Mouse (Mus musculus): ENCODE data around the gene Rpl27. TPM values are rescaled to one million over a fixed set of nuclear protein-coding genes. Genes with fewer than 3 reads are reported as not detected.
"Not testable (repeated sequence)": the region's sequence is repeated elsewhere in the genome, so short reads cannot be mapped to it uniquely, and the experiment has no call there.

Gene Rpl27
- polyA plus RNA-seq, 1 experiment from 2014 or later, result 291 TPM

DNA sequence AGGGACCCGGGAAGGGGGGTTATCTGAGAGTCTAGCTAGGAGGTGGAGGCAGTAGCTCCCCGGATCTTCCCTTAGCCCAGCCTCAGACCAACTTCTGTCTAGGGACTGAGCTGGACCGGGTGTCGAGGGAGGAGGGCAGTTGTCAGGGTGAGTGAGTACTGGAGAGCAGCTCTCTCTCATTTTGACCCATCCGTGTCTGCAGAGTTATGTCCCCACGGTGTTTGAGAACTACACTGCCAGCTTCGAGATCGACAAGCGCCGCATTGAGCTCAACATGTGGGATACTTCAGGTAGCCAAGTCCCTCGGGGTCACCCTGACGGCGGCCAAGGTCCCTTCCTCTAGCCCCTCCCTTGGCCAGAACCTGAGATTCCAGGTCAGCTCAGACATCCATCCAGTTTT, 26.6 kb downstream of the Rpl27 start:
- 7% methylated on average over 13 of the region's 13 CpGs for WGBS
- no peak overlapping the region for H3K27ac ChIP-seq (ENCODE audit: low read length)
- peaks cover 22% of the 10 kb centered on the region for H3K4me1 ChIP-seq (replicated peaks; ENCODE audit: control insufficient read depth, insufficient read depth, low read length)
- ATAC-seq (ENCODE audit: low read depth), result no peak
- peak overlapping the region; percentile 98 for H3K4me2 ChIP-seq (ENCODE audit: low read depth, low read length)
- no peaks in the 10 kb centered on the region; the same call in 1 of the 2 replicates for H3K27me3 ChIP-seq (ENCODE audit: control insufficient read depth, insufficient read depth, low read depth, low read length)
- peak overlapping the region; percentile 81 for H3K4me3 ChIP-seq (ENCODE audit: low read length)
- no peaks in the 10 kb centered on the region for H3K9me3 ChIP-seq (ENCODE audit: control insufficient read depth, low read length)
- H3K9ac ChIP-seq (ENCODE audit: low read length), result peak overlapping the region; percentile 75
- no peaks in the 10 kb centered on the region for H3K36me3 ChIP-seq (ENCODE audit: control insufficient read depth, insufficient read depth, low read length)

DNA sequence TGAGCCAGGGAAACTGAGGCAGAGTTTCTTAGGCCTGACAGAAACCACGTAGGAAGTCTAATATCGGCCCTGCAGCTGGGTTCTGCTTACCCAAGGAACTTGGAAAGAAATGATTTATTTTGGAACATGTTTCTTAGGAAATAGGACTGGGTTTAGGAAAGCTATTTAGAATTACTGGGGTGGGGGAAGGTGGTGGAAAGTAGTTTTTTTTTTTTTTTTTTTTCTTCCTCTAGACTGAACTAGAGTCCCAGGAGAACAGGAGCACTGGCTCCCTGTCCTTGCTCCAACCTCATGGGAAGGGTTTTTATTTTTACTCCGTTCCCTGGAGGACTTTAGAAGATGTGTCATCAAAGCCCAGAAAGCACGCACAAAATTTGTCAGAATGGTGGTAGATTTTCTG, 27.1 kb downstream of the Rpl27 start:
- H3K4me3 ChIP-seq (ENCODE audit: low read length), result peak overlapping the region; percentile 81
- H3K27ac ChIP-seq (ENCODE audit: low read length), result no peak overlapping the region
- no peak overlapping the region; the same call in 1 of the 2 replicates for H3K9ac ChIP-seq (ENCODE audit: low read length)
- ATAC-seq (ENCODE audit: low read depth), result no peak
- no peaks in the 10 kb centered on the region; the same call in 1 of the 2 replicates for H3K27me3 ChIP-seq (ENCODE audit: control insufficient read depth, insufficient read depth, low read depth, low read length)
- H3K36me3 ChIP-seq (ENCODE audit: control insufficient read depth, insufficient read depth, low read length), result no peaks in the 10 kb centered on the region
- H3K4me1 ChIP-seq (replicated peaks; ENCODE audit: control insufficient read depth, insufficient read depth, low read length), result peaks cover 19% of the 10 kb centered on the region
- peak overlapping the region; percentile 98 for H3K4me2 ChIP-seq (ENCODE audit: low read depth, low read length)
- no peaks in the 10 kb centered on the region for H3K9me3 ChIP-seq (ENCODE audit: control insufficient read depth, low read length)
- WGBS, result 55% methylated on average over 4 of the region's 4 CpGs

DNA sequence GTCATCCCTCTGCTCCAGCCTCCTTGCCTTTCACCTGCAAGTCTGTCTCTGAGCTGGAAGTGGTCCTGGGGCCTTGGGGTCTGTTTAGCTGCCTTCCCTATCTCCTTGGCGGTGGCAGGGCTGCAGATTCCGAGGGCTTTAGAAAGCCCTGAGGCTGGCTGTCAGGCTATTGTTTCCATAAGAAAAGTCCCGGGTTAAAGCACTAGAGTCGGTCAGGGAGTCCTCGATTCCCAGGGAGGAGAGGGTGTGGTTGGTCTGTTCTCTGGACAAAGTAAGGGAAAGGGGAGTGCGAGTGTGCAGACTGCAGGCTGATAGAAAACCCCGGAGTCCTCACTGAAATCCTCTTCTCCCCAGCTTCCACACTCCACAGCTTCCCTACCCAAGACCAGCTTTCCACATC, 28.1 kb downstream of the Rpl27 start:
- WGBS, result 54% methylated on average over 7 of the region's 7 CpGs
- Histone ChIP-seq H3K9ac (ENCODE audit: low read length) (no peak overlapping the region), H3K4me1 (replicated peaks; ENCODE audit: control insufficient read depth, insufficient read depth, low read length) (peaks cover 16% of the 10 kb centered on the region), H3K27me3 (ENCODE audit: control insufficient read depth, insufficient read depth, low read depth, low read length) (no peaks in the 10 kb centered on the region; the same call in 1 of the 2 replicates), H3K9me3 (ENCODE audit: control insufficient read depth, low read length) (no peaks in the 10 kb centered on the region), H3K36me3 (ENCODE audit: control insufficient read depth, insufficient read depth, low read length) (no peaks in the 10 kb centered on the region), H3K27ac (ENCODE audit: low read length) (no peak overlapping the region), H3K4me2 (ENCODE audit: low read depth, low read length) (no peak overlapping the region), H3K4me3 (ENCODE audit: low read length) (no peak overlapping the region)
- no peak for ATAC-seq (ENCODE audit: low read depth)

DNA sequence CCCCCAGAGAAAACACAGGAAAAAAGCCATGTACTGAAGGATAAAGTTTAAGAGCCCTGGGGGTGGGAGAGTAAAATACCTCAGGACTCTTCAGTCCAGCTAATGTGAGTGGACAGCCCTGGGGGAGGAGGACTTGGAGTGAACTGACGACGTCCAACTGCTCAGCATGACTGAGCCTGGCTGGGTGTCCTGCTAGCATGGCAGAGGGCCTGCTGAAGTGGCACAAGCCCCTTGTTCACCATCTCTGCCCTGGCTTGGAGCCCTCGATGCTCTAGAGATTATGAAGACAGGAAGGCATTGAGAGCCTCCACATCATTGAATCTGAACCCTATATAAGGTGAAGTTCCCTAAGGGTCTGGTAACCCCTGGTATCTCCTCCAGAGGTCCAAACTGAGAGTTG, 29.8 kb downstream of the Rpl27 start:
- H3K4me1 ChIP-seq (replicated peaks; ENCODE audit: control insufficient read depth, insufficient read depth, low read length), result peaks cover 9% of the 10 kb centered on the region
- no peak overlapping the region for H3K27ac ChIP-seq (ENCODE audit: low read length)
- ATAC-seq (ENCODE audit: low read depth), result no peak
- H3K27me3 ChIP-seq (ENCODE audit: control insufficient read depth, insufficient read depth, low read depth, low read length), result no peaks in the 10 kb centered on the region; the same call in 1 of the 2 replicates
- no peaks in the 10 kb centered on the region for H3K36me3 ChIP-seq (ENCODE audit: control insufficient read depth, insufficient read depth, low read length)
- WGBS, result 47% methylated on average over 3 of the region's 3 CpGs
- no peaks in the 10 kb centered on the region for H3K9me3 ChIP-seq (ENCODE audit: control insufficient read depth, low read length)
- H3K4me3 ChIP-seq (ENCODE audit: low read length), result no peak overlapping the region
- no peak overlapping the region for H3K4me2 ChIP-seq (ENCODE audit: low read depth, low read length)
- H3K9ac ChIP-seq (ENCODE audit: low read length), result no peak overlapping the region

DNA sequence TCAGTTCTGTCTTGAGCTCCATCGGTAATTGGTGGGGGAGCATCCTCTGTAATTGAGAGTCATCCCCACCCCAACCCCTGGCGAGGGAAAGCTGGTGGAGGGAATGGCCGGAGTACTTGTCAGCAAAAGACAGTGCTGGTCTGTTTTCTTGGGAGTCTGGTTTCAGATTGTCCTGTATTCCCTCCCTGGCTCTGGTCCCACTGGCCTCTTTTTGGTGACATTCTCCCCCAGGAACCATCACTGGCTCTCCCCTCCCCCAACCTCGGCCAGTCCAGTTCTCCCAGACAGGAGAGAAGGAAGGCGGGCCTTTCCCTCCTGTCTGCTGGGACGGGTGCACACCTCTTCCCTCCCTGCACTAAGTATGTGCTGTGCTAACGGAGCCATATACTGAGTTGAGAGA, 30.2 kb downstream of the Rpl27 start:
- Histone ChIP-seq H3K4me2 (ENCODE audit: low read depth, low read length) (no peak overlapping the region), H3K27ac (ENCODE audit: low read length) (no peak overlapping the region), H3K4me1 (replicated peaks; ENCODE audit: control insufficient read depth, insufficient read depth, low read length) (peaks cover 8% of the 10 kb centered on the region), H3K27me3 (ENCODE audit: control insufficient read depth, insufficient read depth, low read depth, low read length) (no peaks in the 10 kb centered on the region; the same call in 1 of the 2 replicates), H3K36me3 (ENCODE audit: control insufficient read depth, insufficient read depth, low read length) (no peaks in the 10 kb centered on the region), H3K9ac (ENCODE audit: low read length) (no peak overlapping the region), H3K9me3 (ENCODE audit: control insufficient read depth, low read length) (no peaks in the 10 kb centered on the region), H3K4me3 (ENCODE audit: low read length) (no peak overlapping the region)
- no peak for ATAC-seq (ENCODE audit: low read depth)
- 39% methylated on average over 7 of the region's 7 CpGs for WGBS

DNA sequence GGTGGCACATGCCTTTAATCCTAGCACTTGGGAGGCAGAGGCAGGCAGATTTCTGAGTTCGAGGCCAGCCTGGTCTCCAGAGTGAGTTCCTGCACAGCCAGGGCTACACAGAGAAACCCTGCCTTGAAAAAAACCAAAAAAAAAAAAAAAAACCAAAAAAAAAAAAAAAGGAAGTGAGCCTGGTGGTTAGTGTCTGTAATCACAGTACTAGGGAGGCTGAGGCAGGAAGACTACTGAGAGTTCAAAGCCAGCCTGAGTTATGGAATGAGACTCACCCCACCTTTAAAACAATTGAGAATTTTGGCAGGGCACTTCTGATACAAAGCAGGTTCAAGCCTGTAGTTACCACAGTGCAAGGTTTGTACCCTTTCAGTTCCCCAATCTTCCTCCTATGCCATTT, 31.6 kb downstream of the Rpl27 start:
- not testable (repeated sequence) for H3K36me3 ChIP-seq (ENCODE audit: control insufficient read depth, insufficient read depth, low read length); H3K4me1 ChIP-seq (replicated peaks; ENCODE audit: control insufficient read depth, insufficient read depth, low read length); H3K27me3 ChIP-seq (ENCODE audit: control insufficient read depth, insufficient read depth, low read depth, low read length); H3K27ac ChIP-seq (ENCODE audit: low read length); H3K4me2 ChIP-seq (ENCODE audit: low read depth, low read length); ATAC-seq (ENCODE audit: low read depth); H3K4me3 ChIP-seq (ENCODE audit: low read length); H3K9me3 ChIP-seq (ENCODE audit: control insufficient read depth, low read length); H3K9ac ChIP-seq (ENCODE audit: low read length)
- WGBS, result 62% methylated on average over 1 of the region's 1 CpGs

DNA sequence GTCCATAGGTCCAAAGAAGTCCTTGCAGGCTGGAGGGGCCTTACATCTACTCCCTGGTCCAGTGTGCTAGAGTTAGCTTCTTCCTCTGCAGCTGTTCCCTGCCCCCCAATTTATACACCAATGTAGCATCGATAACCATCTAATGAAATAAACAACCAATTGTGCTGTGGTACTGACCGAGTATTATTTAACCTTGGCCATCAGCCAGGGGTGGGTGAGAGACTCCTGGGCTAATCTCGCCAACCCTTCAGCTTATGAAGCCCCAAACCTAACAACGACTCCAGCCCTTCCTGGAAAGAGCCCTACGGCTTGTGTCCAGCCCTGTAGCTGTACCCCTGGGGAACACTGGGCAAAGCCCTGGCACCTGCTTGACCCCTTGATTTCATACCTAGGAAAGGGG, 32.2 kb downstream of the Rpl27 start:
- Histone ChIP-seq H3K27ac (ENCODE audit: low read length) (no peak overlapping the region), H3K9me3 (ENCODE audit: control insufficient read depth, low read length) (no peaks in the 10 kb centered on the region), H3K36me3 (ENCODE audit: control insufficient read depth, insufficient read depth, low read length) (no peaks in the 10 kb centered on the region), H3K4me1 (replicated peaks; ENCODE audit: control insufficient read depth, insufficient read depth, low read length) (peaks cover 6% of the 10 kb centered on the region), H3K9ac (ENCODE audit: low read length) (no peak overlapping the region), H3K27me3 (ENCODE audit: control insufficient read depth, insufficient read depth, low read depth, low read length) (no peaks in the 10 kb centered on the region), H3K4me2 (ENCODE audit: low read depth, low read length) (no peak overlapping the region), H3K4me3 (ENCODE audit: low read length) (no peak overlapping the region)
- WGBS, result 57% methylated on average over 5 of the region's 5 CpGs
- ATAC-seq (ENCODE audit: low read depth), result no peak

DNA sequence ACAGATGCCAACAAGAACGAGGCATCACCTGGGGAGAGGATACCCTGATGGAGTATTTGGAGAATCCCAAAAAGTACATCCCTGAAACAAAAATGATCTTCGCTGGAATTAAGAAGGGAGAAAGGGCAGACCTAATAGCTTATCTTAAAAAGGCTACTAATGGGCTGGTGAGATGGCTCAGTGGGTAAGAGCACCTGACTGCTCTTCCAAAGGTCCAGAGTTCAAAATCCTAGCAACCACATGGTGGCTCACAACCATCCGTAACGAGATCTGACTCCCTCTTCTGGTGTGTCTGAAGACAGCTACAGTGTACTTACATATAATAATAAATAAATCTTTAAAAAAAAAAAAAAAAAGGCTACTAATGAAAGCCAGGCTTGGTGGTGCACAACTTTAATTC, 34.3 kb downstream of the Rpl27 start:
- not testable (repeated sequence) for H3K27me3 ChIP-seq (ENCODE audit: control insufficient read depth, insufficient read depth, low read depth, low read length); H3K4me3 ChIP-seq (ENCODE audit: low read length); H3K4me1 ChIP-seq (replicated peaks; ENCODE audit: control insufficient read depth, insufficient read depth, low read length); H3K36me3 ChIP-seq (ENCODE audit: control insufficient read depth, insufficient read depth, low read length); H3K9me3 ChIP-seq (ENCODE audit: control insufficient read depth, low read length); H3K9ac ChIP-seq (ENCODE audit: low read length); H3K4me2 ChIP-seq (ENCODE audit: low read depth, low read length); ATAC-seq (ENCODE audit: low read depth); H3K27ac ChIP-seq (ENCODE audit: low read length)
- WGBS, result 69% methylated on average over 4 of the region's 4 CpGs

DNA sequence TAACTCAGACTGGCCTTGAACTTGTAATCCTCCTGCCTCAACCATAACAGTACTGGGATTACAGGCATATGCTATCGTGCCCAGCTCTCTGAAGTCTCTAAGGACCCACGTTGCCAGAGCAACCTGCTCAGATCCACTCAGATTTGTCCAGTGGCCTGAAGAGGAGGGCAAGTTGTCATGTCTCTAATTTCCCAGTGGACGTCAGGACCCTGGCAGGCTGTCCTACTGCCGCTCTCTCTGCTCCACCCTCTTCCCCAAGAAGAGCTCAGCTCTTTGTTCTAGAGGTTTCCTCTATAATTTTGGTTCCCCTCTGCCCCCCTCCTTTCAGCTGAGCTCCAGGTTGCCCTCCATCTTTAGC, 35.1 kb downstream of the Rpl27 start:
- H3K4me3 ChIP-seq (ENCODE audit: low read length), result no peak overlapping the region
- ATAC-seq (ENCODE audit: low read depth), result no peak
- H3K4me2 ChIP-seq (ENCODE audit: low read depth, low read length), result no peak overlapping the region
- no peak overlapping the region for H3K9ac ChIP-seq (ENCODE audit: low read length)
- H3K4me1 ChIP-seq (replicated peaks; ENCODE audit: control insufficient read depth, insufficient read depth, low read length), result peaks cover 8% of the 10 kb centered on the region
- H3K27ac ChIP-seq (ENCODE audit: low read length), result no peak overlapping the region
- no peaks in the 10 kb centered on the region for H3K9me3 ChIP-seq (ENCODE audit: control insufficient read depth, low read length)
- WGBS, result 32% methylated on average over 4 of the region's 4 CpGs
- H3K36me3 ChIP-seq (ENCODE audit: control insufficient read depth, insufficient read depth, low read length), result no peaks in the 10 kb centered on the region
- H3K27me3 ChIP-seq (ENCODE audit: control insufficient read depth, insufficient read depth, low read depth, low read length), result no peaks in the 10 kb centered on the region

DNA sequence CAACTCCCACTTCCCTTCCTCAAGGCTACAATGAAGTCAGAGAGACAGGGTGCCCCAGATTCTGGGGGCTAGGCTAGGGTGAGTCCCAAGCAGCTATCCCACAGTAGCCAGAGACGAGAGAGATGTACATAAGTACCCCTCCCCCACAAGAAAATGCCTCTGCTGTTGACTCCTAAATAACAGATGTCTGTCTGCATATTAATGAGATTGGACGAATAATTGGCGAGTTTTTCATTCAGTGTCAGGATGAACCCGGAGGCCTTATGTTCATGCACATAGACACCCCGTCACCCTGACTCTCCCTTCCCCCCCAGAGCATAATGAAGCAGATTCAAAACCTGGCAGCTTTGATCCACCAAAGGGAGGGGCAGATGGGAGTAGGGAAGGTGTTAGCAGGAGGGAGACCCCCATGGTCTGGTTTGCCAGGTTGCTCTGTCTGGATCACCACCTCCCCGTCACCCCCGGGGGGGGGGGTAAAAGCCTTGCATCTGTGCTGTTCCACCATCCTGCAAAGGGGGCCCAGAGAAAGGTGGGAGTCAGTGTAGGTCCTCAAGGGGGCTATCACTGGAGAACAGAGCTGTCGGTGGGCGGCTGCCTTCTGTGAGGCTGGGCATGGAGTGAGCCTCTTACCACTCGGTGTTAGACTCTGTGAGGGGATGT, 35.6 kb downstream of the Rpl27 start:
- no peak overlapping the region for H3K9ac ChIP-seq (ENCODE audit: low read length)
- no peaks in the 10 kb centered on the region for H3K9me3 ChIP-seq (ENCODE audit: control insufficient read depth, low read length)
- H3K4me2 ChIP-seq (ENCODE audit: low read depth, low read length), result no peak overlapping the region
- no peak overlapping the region for H3K4me3 ChIP-seq (ENCODE audit: low read length)
- WGBS, result 63% methylated on average over 10 of the region's 10 CpGs
- no peak for ATAC-seq (ENCODE audit: low read depth)
- no peaks in the 10 kb centered on the region for H3K27me3 ChIP-seq (ENCODE audit: control insufficient read depth, insufficient read depth, low read depth, low read length)
- peaks cover 8% of the 10 kb centered on the region for H3K4me1 ChIP-seq (replicated peaks; ENCODE audit: control insufficient read depth, insufficient read depth, low read length)
- no peak overlapping the region for H3K27ac ChIP-seq (ENCODE audit: low read length)
- no peaks in the 10 kb centered on the region for H3K36me3 ChIP-seq (ENCODE audit: control insufficient read depth, insufficient read depth, low read length)

All from lung, embryonic 16.5 days (tissue).